In the genomic region with DNA sequence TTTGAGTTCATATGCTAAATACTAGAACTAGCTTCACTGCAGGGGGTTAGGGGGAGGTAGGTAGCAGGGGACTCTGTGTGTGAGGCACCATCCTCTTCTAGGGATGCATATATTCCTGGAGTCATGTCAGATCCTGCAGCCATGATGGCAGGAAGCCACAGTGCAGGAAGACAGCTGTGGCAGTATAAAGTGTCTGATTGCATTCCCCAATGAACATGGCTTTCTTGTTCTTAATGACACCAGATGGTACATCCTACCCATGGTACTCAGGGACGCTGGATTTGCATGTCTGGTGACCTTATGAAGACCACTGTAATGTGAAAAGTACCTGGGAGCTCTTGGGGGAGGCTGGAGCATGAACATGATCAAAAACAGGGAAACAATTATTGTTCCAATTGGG, we compare ENCODE assay signal across 20 mouse cellular contexts.
DNase-seq lines count a peak whose midpoint lies in the region; ATAC-seq and TF ChIP-seq lines count a peak whose summit lies in the region.
"Had no signal": no experiment of that assay in that cellular context is flagged by ENCODE, and none has a peak within 500 bp of the region (broad histone marks: within the 10 kb centered on the region; RNA-seq: fewer than 3 reads in every experiment).

No protein-coding gene starts in this region.

- no peak overlapping the region for H3K27ac ChIP-seq in heart, embryonic 11.5 days (ENCODE audit: low read depth, low read length)
- H3K27ac ChIP-seq in neural tube, embryonic 13.5 days (replicated peaks), result no peak overlapping the region
- H3K27ac ChIP-seq: embryonic facial prominence, embryonic 12.5 days; forebrain, embryonic 13.5 days; gastrocnemius, adult 2 months; intestine, embryonic 15.5 days had no signal

- TF ChIP-seq CTCF in brain, embryonic 14.5 days (IDR thresholded peaks at IDR 0.05; ENCODE audit: borderline replicate concordance, extremely low read depth, insufficient read depth, insufficient read length), result no peak

- no peak for TF ChIP-seq POLR2A in brain, embryonic 14.5 days (IDR thresholded peaks at IDR 0.05; ENCODE audit: borderline replicate concordance, extremely low read depth, insufficient read depth, insufficient read length, poor library complexity, severe bottlenecking)

- no peaks in the 10 kb centered on the region for H3K4me1 ChIP-seq in heart, embryonic 11.5 days (ENCODE audit: control insufficient read depth, insufficient read depth, low read length)
- no peaks in the 10 kb centered on the region for H3K4me1 ChIP-seq in neural tube, embryonic 13.5 days (replicated peaks)
- H3K4me1 ChIP-seq: embryonic facial prominence, embryonic 12.5 days; forebrain, embryonic 13.5 days; intestine, embryonic 15.5 days had no signal

- peak; percentile 28 for DNase-seq in heart, adult 11 months
- DNase-seq in layer of hippocampus, postnatal 14 days (ENCODE audit: low spot score in 2 of 2), result peak; percentile 5 to 6
- no peak for DNase-seq in layer of hippocampus, adult 8-10 months (ENCODE audit: low spot score in 2 of 2)
- DNase-seq in brain, embryonic 14.5 days (ENCODE audit: low read depth), result peak; percentile 58
- DNase-seq in urinary bladder, adult 18-20 months (ENCODE audit: low spot score in 2 of 2), result no peak
- DNase-seq: adrenal gland, postnatal 14 days; B cell, adult 2 months; cerebellum, adult 8-10 months; gastrocnemius, adult 2 months; heart, postnatal 4 days; kidney, adult 8-10 months; kidney, postnatal 14 days; lung, postnatal 4 days; thymus, postnatal 25 days had no signal

- H3K4me3 ChIP-seq in heart, embryonic 11.5 days (ENCODE audit: low read depth, low read length), result no peak overlapping the region
- H3K4me3 ChIP-seq in neural tube, embryonic 13.5 days, result no peak overlapping the region
- H3K4me3 ChIP-seq: embryonic facial prominence, embryonic 12.5 days; erythroblast, embryonic 14.5 days; forebrain, embryonic 13.5 days; gastrocnemius, adult 2 months; intestine, embryonic 15.5 days had no signal

- no peak overlapping the region for H3K9ac ChIP-seq in heart, embryonic 11.5 days (ENCODE audit: low read depth, low read length)
- H3K9ac ChIP-seq in neural tube, embryonic 13.5 days, result no peak overlapping the region
- H3K9ac ChIP-seq: embryonic facial prominence, embryonic 12.5 days; forebrain, embryonic 13.5 days; intestine, embryonic 15.5 days had no signal

- H3K36me3 ChIP-seq in heart, embryonic 11.5 days (ENCODE audit: control insufficient read depth, insufficient read depth, low read length), result no peaks in the 10 kb centered on the region
- H3K36me3 ChIP-seq in neural tube, embryonic 13.5 days, result no peaks in the 10 kb centered on the region
- H3K36me3 ChIP-seq: embryonic facial prominence, embryonic 12.5 days; intestine, embryonic 15.5 days had no signal

- 69% methylated on average over 1 of the region's 1 CpGs for WGBS in heart, embryonic 11.5 days (ENCODE audit: insufficient replicate concordance)
- WGBS in neural tube, embryonic 13.5 days, result 54% methylated on average over 1 of the region's 1 CpGs

- no peak overlapping the region for H3K4me2 ChIP-seq in heart, embryonic 11.5 days
- no peak overlapping the region for H3K4me2 ChIP-seq in neural tube, embryonic 13.5 days
- H3K4me2 ChIP-seq: embryonic facial prominence, embryonic 12.5 days; forebrain, embryonic 13.5 days; intestine, embryonic 15.5 days had no signal

- no peaks in the 10 kb centered on the region for H3K9me3 ChIP-seq in heart, embryonic 11.5 days (replicated peaks; ENCODE audit: control insufficient read depth, low read length)
- no peaks in the 10 kb centered on the region for H3K9me3 ChIP-seq in neural tube, embryonic 13.5 days
- H3K9me3 ChIP-seq: embryonic facial prominence, embryonic 12.5 days; forebrain, embryonic 13.5 days; intestine, embryonic 15.5 days had no signal

- H3K27me3 ChIP-seq in heart, embryonic 11.5 days (ENCODE audit: control insufficient read depth, insufficient read depth, low read length), result no peaks in the 10 kb centered on the region
- H3K27me3 ChIP-seq in neural tube, embryonic 13.5 days, result no peaks in the 10 kb centered on the region
- H3K27me3 ChIP-seq: embryonic facial prominence, embryonic 12.5 days; forebrain, embryonic 13.5 days; intestine, embryonic 15.5 days had no signal

- ATAC-seq in heart, embryonic 11.5 days (replicated peaks; ENCODE audit: insufficient number of reproducible peaks, low FRiP score, low TSS enrichment), result no peak
- peak; percentile 74 for ATAC-seq in neural tube, embryonic 13.5 days (ENCODE audit: low read depth)
- ATAC-seq: forebrain, embryonic 13.5 days; intestine, embryonic 15.5 days had no signal

Comparison
In these comparisons a context has a peak if more than half of its experiments do, and no peak if none do; other contexts are left out.
1. DNase-seq: peak in heart, adult 11 months (single experiment), layer of hippocampus, postnatal 14 days (2 of 2) and brain, embryonic 14.5 days (single experiment); none in layer of hippocampus, adult 8-10 months (0 of 2) and urinary bladder, adult 18-20 months (0 of 2).